Comparison of ENCODE assay signal across 14 mouse cellular contexts in the genomic region with DNA sequence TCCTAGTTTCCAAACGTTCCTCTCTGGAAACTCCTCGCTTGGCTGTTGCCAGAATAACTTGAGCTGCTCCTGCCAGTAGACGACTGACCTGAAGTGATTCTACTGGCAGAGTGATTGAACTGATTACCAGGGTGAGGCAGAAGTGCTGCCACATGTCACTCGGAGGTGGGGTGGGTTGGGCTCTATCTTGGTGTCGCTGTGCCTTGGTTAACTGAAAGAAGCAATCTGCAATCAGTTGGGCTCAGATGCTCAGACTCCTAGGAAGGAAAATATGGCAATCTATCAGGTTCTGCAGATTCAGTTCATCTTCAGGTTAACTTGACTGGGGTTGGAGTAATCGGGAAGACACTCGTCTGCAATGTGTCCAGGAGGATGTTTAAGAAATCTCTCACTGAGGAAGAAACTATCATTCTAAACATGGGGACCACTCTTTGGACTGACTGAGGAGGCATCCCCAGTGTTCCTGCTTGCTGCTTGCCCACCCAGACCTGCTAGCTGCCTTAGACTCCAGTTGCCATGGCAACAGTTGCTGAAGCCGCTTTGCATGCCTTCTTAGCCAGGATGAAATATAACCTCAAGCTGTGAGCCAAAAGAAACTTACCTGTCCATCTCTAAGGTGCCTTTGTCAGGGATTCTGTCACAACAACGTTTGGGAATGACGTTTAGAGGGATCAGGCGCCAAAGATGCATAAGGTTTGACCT.
DNase-seq lines count a peak whose midpoint lies in the region; ATAC-seq and TF ChIP-seq lines count a peak whose summit lies in the region.
"Had no signal": no experiment of that assay in that cellular context is flagged by ENCODE, and none has a peak within 500 bp of the region (broad histone marks: within the 10 kb centered on the region; RNA-seq: fewer than 3 reads in every experiment).

No protein-coding gene starts in this region.

- no peak overlapping the region for H3K4me2 ChIP-seq in forebrain, embryonic 16.5 days (ENCODE audit: low read length)
- no peak overlapping the region for H3K4me2 ChIP-seq in forebrain, embryonic 12.5 days
- H3K4me2 ChIP-seq in lung, embryonic 14.5 days: no peak overlapping the region
- H3K4me2 ChIP-seq: liver, embryonic 15.5 days had no signal

- no peak overlapping the region for H3K4me3 ChIP-seq in forebrain, embryonic 16.5 days (replicated peaks; ENCODE audit: low read length)
- no peak overlapping the region for H3K4me3 ChIP-seq in forebrain, embryonic 12.5 days (replicated peaks)
- no peak overlapping the region for H3K4me3 ChIP-seq in lung, embryonic 14.5 days (ENCODE audit: low read depth, low read length)
- no peak overlapping the region for H3K4me3 ChIP-seq in lung, adult 2 months (replicated peaks; ENCODE audit: extremely low read depth, low read depth, low read length)
- H3K4me3 ChIP-seq: liver, embryonic 15.5 days; megakaryocyte, embryonic 14.5 days had no signal

- 0 out of 2 replicates have a peak, but pooled peaks cover 3% of the 10 kb centered on the region for H3K4me1 ChIP-seq in forebrain, embryonic 16.5 days (replicated peaks; ENCODE audit: control insufficient read depth, insufficient read depth, low read length)
- 0 out of 2 replicates have a peak, but pooled peaks cover 2% of the 10 kb centered on the region for H3K4me1 ChIP-seq in forebrain, embryonic 12.5 days
- peaks cover 9% of the 10 kb centered on the region; the same call in 1 of the 2 replicates for H3K4me1 ChIP-seq in lung, embryonic 14.5 days (ENCODE audit: insufficient read depth)
- no peaks in the 10 kb centered on the region for H3K4me1 ChIP-seq in lung, adult 2 months (ENCODE audit: control insufficient read depth, insufficient read depth, low read length)
- H3K4me1 ChIP-seq: megakaryocyte, embryonic 14.5 days had no signal

- no peak for TF ChIP-seq CTCF in lung, embryonic 14.5 days (IDR thresholded peaks at IDR 0.05; ENCODE audit: low read depth)
- no peak for TF ChIP-seq CTCF in lung, adult 2 months (IDR thresholded peaks at IDR 0.05; ENCODE audit: insufficient read depth, low read length)

- DNase-seq in lung, embryonic 14.5 days: peak; percentile 53
- DNase-seq in lung, adult 2 months: no peak
- DNase-seq in urinary bladder, adult 2 months (ENCODE audit: low spot score): no peak
- DNase-seq in urinary bladder, postnatal 36 days (ENCODE audit: low spot score in 2 of 2): no peak
- DNase-seq in cerebellum, adult 9-11 months: no peak
- DNase-seq: adrenal gland, adult 8-10 months; cerebellum, adult 2 months; heart, postnatal 10 days; kidney, adult 9 months had no signal

- ATAC-seq in forebrain, embryonic 16.5 days: 0 out of 2 replicates have a peak, but pooled peaks have one; percentile 33
- ATAC-seq in forebrain, embryonic 12.5 days (ENCODE audit: low FRiP score): no peak
- ATAC-seq in lung, embryonic 14.5 days (ENCODE audit: insufficient read depth): no peak
- peak; percentile 55 for ATAC-seq in megakaryocyte progenitor cell, adult 5-6 weeks (replicated peaks; ENCODE audit: poor library complexity)

- no peak overlapping the region for H3K27ac ChIP-seq in forebrain, embryonic 16.5 days (ENCODE audit: low read length)
- no peak overlapping the region for H3K27ac ChIP-seq in forebrain, embryonic 12.5 days
- no peak overlapping the region for H3K27ac ChIP-seq in lung, embryonic 14.5 days (ENCODE audit: low read depth)
- H3K27ac ChIP-seq: liver, embryonic 15.5 days had no signal

- no peak for TF ChIP-seq POLR2A in lung, adult 2 months (IDR thresholded peaks at IDR 0.05; ENCODE audit: borderline replicate concordance, extremely low read depth, low read depth, low read length)

- no peaks in the 10 kb centered on the region for H3K27me3 ChIP-seq in forebrain, embryonic 16.5 days (replicated peaks; ENCODE audit: control insufficient read depth, insufficient read depth, low read length)
- peaks cover 8% of the 10 kb centered on the region; the same call in 1 of the 2 replicates for H3K27me3 ChIP-seq in forebrain, embryonic 12.5 days
- no peaks in the 10 kb centered on the region for H3K27me3 ChIP-seq in lung, embryonic 14.5 days (ENCODE audit: insufficient read depth, low read length)
- H3K27me3 ChIP-seq: liver, embryonic 15.5 days; megakaryocyte, embryonic 14.5 days had no signal

- no peaks in the 10 kb centered on the region for H3K9me3 ChIP-seq in forebrain, embryonic 16.5 days (ENCODE audit: control insufficient read depth, low read length)
- no peaks in the 10 kb centered on the region for H3K9me3 ChIP-seq in forebrain, embryonic 12.5 days
- no peaks in the 10 kb centered on the region for H3K9me3 ChIP-seq in lung, embryonic 14.5 days (ENCODE audit: low read depth, low read length)
- H3K9me3 ChIP-seq: liver, embryonic 15.5 days had no signal

- H3K9ac ChIP-seq in forebrain, embryonic 16.5 days (replicated peaks; ENCODE audit: low read depth, low read length): no peak overlapping the region
- no peak overlapping the region for H3K9ac ChIP-seq in forebrain, embryonic 12.5 days
- H3K9ac ChIP-seq in lung, embryonic 14.5 days: no peak overlapping the region
- H3K9ac ChIP-seq: liver, embryonic 15.5 days had no signal

- H3K36me3 ChIP-seq in forebrain, embryonic 16.5 days (ENCODE audit: control insufficient read depth, insufficient read depth): no peaks in the 10 kb centered on the region
- no peaks in the 10 kb centered on the region for H3K36me3 ChIP-seq in forebrain, embryonic 12.5 days (replicated peaks)
- H3K36me3 ChIP-seq in lung, embryonic 14.5 days (ENCODE audit: insufficient read depth): no peaks in the 10 kb centered on the region
- H3K36me3 ChIP-seq: liver, embryonic 15.5 days had no signal

- 65% methylated on average over 11 of the region's 11 CpGs for WGBS in forebrain, embryonic 16.5 days
- 73% methylated on average over 11 of the region's 11 CpGs for WGBS in forebrain, embryonic 12.5 days
- 46% methylated on average over 11 of the region's 11 CpGs for WGBS in lung, embryonic 14.5 days
- WGBS in lung, adult 2 months: 62% methylated on average over 11 of the region's 11 CpGs

Comparison
In these comparisons a context has a peak if more than half of its experiments do, and no peak if none do; other contexts are left out.
1. ATAC-seq: peak in forebrain, embryonic 16.5 days (single experiment) and megakaryocyte progenitor cell, adult 5-6 weeks (single experiment); none in forebrain, embryonic 12.5 days (single experiment) and lung, embryonic 14.5 days (single experiment).